Mouse (Mus musculus): ENCODE measurements at regions not wholly inside any gene's neighbourhood (a gene's known extent, or its start where the extent isn't known, plus 50 kb on each side); places are given as distances from the start of the nearest gene placed in this dataset.
"Not testable (repeated sequence)": the region's sequence is repeated elsewhere in the genome, so short reads cannot be mapped to it uniquely, and the experiment has no call there.

GRCm38 (mm10) chr3:18524011-18524410, 575.8 kb downstream of the Cypt12 start:
- H3K4me3 ChIP-seq (ENCODE audit: low read depth, low read length): no peak overlapping the region
- DNase-seq (ENCODE audit: low spot score): no peak
- no peaks in the 10 kb centered on the region for H3K27me3 ChIP-seq (ENCODE audit: control insufficient read depth, insufficient read depth, low read length)
- TF ChIP-seq EP300 (optimal IDR thresholded peaks at IDR 0.05) (no peak), CTCF (IDR thresholded peaks at IDR 0.05; ENCODE audit: low read depth) (no peak)
- no peaks in the 10 kb centered on the region for H3K9me3 ChIP-seq (ENCODE audit: control insufficient read depth, low read length)
- H3K27ac ChIP-seq (replicated peaks): no peak overlapping the region
- no peak overlapping the region for H3K4me2 ChIP-seq (replicated peaks; ENCODE audit: low read depth)
- H3K36me3 ChIP-seq (ENCODE audit: control insufficient read depth, insufficient read depth, low read length): no peaks in the 10 kb centered on the region
- ATAC-seq (ENCODE audit: low FRiP score, low TSS enrichment): no peak
- 78% methylated on average over 2 of the region's 2 CpGs for WGBS
- no peak overlapping the region for H3K9ac ChIP-seq (ENCODE audit: low read length)
- no peaks in the 10 kb centered on the region for H3K4me1 ChIP-seq (replicated peaks; ENCODE audit: control insufficient read depth, insufficient read depth)

- 93% methylated on average over 2 of the region's 2 CpGs for WGBS
- DNase-seq (ENCODE audit: low spot score) (no peak), ATAC-seq (ENCODE audit: low FRiP score, low TSS enrichment) (no peak)
- Histone ChIP-seq H3K4me1 (replicated peaks; ENCODE audit: control insufficient read depth, insufficient read depth) (no peaks in the 10 kb centered on the region), H3K4me3 (ENCODE audit: low read depth, low read length) (no peak overlapping the region), H3K36me3 (ENCODE audit: control insufficient read depth, insufficient read depth, low read length) (no peaks in the 10 kb centered on the region), H3K9ac (ENCODE audit: low read length) (no peak overlapping the region), H3K4me2 (replicated peaks; ENCODE audit: low read depth) (no peak overlapping the region), H3K9me3 (ENCODE audit: control insufficient read depth, low read length) (no peaks in the 10 kb centered on the region), H3K27ac (replicated peaks) (no peak overlapping the region), H3K27me3 (ENCODE audit: control insufficient read depth, insufficient read depth, low read length) (no peaks in the 10 kb centered on the region)
- no peak for TF ChIP-seq EP300 (optimal IDR thresholded peaks at IDR 0.05)
- no peak for TF ChIP-seq CTCF (IDR thresholded peaks at IDR 0.05; ENCODE audit: low read depth)
These were observed 609.0 kb downstream of the Cypt12 start for GRCm38 (mm10) chr3:18557201-18557600.

GRCm38 (mm10) chr3:18560282-18560785, 612.1 kb downstream of the Cypt12 start:
- Histone ChIP-seq H3K4me2 (replicated peaks; ENCODE audit: low read depth) (no peak overlapping the region), H3K27me3 (ENCODE audit: control insufficient read depth, insufficient read depth, low read length) (no peaks in the 10 kb centered on the region), H3K4me1 (replicated peaks; ENCODE audit: control insufficient read depth, insufficient read depth) (no peaks in the 10 kb centered on the region), H3K9ac (ENCODE audit: low read length) (no peak overlapping the region), H3K9me3 (ENCODE audit: control insufficient read depth, low read length) (no peaks in the 10 kb centered on the region), H3K36me3 (ENCODE audit: control insufficient read depth, insufficient read depth, low read length) (no peaks in the 10 kb centered on the region), H3K27ac (replicated peaks) (no peak overlapping the region), H3K4me3 (ENCODE audit: low read depth, low read length) (no peak overlapping the region)
- 58% methylated on average over 4 of the region's 4 CpGs for WGBS
- DNase-seq (ENCODE audit: low spot score): no peak
- no peak for TF ChIP-seq CTCF (IDR thresholded peaks at IDR 0.05; ENCODE audit: low read depth)
- TF ChIP-seq EP300 (optimal IDR thresholded peaks at IDR 0.05): no peak
- no peak for ATAC-seq (ENCODE audit: low FRiP score, low TSS enrichment)

GRCm38 (mm10) chr3:18580911-18581626, 632.9 kb downstream of the Cypt12 start:
- H3K27me3 ChIP-seq (ENCODE audit: control insufficient read depth, insufficient read depth, low read length); H3K9ac ChIP-seq (ENCODE audit: low read length); H3K9me3 ChIP-seq (ENCODE audit: control insufficient read depth, low read length); H3K4me3 ChIP-seq (ENCODE audit: low read depth, low read length); H3K4me1 ChIP-seq (replicated peaks; ENCODE audit: control insufficient read depth, insufficient read depth); H3K4me2 ChIP-seq (replicated peaks; ENCODE audit: low read depth); ATAC-seq (ENCODE audit: low FRiP score, low TSS enrichment); H3K36me3 ChIP-seq (ENCODE audit: control insufficient read depth, insufficient read depth, low read length); H3K27ac ChIP-seq (replicated peaks); DNase-seq (ENCODE audit: low spot score): not testable (repeated sequence)
- 65% methylated on average over 12 of the region's 12 CpGs for WGBS

- WGBS: 27% methylated on average over 7 of the region's 7 CpGs
- TF ChIP-seq CTCF (IDR thresholded peaks at IDR 0.05; ENCODE audit: low read depth): no peak
- no peak for TF ChIP-seq EP300 (optimal IDR thresholded peaks at IDR 0.05)
- Histone ChIP-seq H3K4me3 (ENCODE audit: low read depth, low read length) (no peak overlapping the region), H3K9ac (ENCODE audit: low read length) (no peak overlapping the region), H3K27ac (replicated peaks) (no peak overlapping the region), H3K4me1 (replicated peaks; ENCODE audit: control insufficient read depth, insufficient read depth) (peaks cover 5% of the 10 kb centered on the region; the same call in 1 of the 2 replicates), H3K9me3 (ENCODE audit: control insufficient read depth, low read length) (no peaks in the 10 kb centered on the region), H3K36me3 (ENCODE audit: control insufficient read depth, insufficient read depth, low read length) (no peaks in the 10 kb centered on the region), H3K4me2 (replicated peaks; ENCODE audit: low read depth) (no peak overlapping the region), H3K27me3 (ENCODE audit: control insufficient read depth, insufficient read depth, low read length) (no peaks in the 10 kb centered on the region)
- DNase-seq (ENCODE audit: low spot score) (no peak), ATAC-seq (ENCODE audit: low FRiP score, low TSS enrichment) (no peak)
These were observed 672.4 kb downstream of the Cypt12 start for GRCm38 (mm10) chr3:18620608-18621007.

GRCm38 (mm10) chr3:18623831-18624304, 675.7 kb downstream of the Cypt12 start:
- H3K27ac ChIP-seq (replicated peaks): peak overlapping the region; percentile 78
- ATAC-seq (ENCODE audit: low FRiP score, low TSS enrichment): peak; percentile 88
- H3K9me3 ChIP-seq (ENCODE audit: control insufficient read depth, low read length): no peaks in the 10 kb centered on the region
- peak; percentile 61 for DNase-seq (ENCODE audit: low spot score)
- no peak overlapping the region for H3K4me3 ChIP-seq (ENCODE audit: low read depth, low read length)
- H3K36me3 ChIP-seq (ENCODE audit: control insufficient read depth, insufficient read depth, low read length): no peaks in the 10 kb centered on the region
- 3% methylated on average over 4 of the region's 4 CpGs for WGBS
- H3K27me3 ChIP-seq (ENCODE audit: control insufficient read depth, insufficient read depth, low read length): no peaks in the 10 kb centered on the region
- peaks cover 5% of the 10 kb centered on the region; the same call in 1 of the 2 replicates for H3K4me1 ChIP-seq (replicated peaks; ENCODE audit: control insufficient read depth, insufficient read depth)
- peak; percentile 72 for TF ChIP-seq CTCF (IDR thresholded peaks at IDR 0.05; ENCODE audit: low read depth)
- no peak for TF ChIP-seq EP300 (optimal IDR thresholded peaks at IDR 0.05)
- H3K9ac ChIP-seq (ENCODE audit: low read length): no peak overlapping the region
- peak overlapping the region; percentile 46 for H3K4me2 ChIP-seq (replicated peaks; ENCODE audit: low read depth)

Data from stomach, postnatal 0 days (tissue).